Mouse (Mus musculus) hindbrain, embryonic 14.5 days (tissue): Measurements from ENCODE around the gene Elf5. TPM values are rescaled to one million over a fixed set of nuclear protein-coding genes. Genes with fewer than 3 reads are reported as not detected.

Experiments
- ATAC-seq: fragments of 200-750 bp; cut with Nextera tagmentation; 2 replicates; pipeline ENCODE4 v1.8.0; 2017; ENCODE audit warnings: moderate number of reproducible peaks, mild to moderate bottlenecking, moderate TSS enrichment, moderate library complexity; ENCODE audit not compliant: low FRiP score
- DNase-seq: peaks from one replicate; pipeline ENCODE4 v3.0.0-alpha.2; 2015; ENCODE audit warnings: low spot score
- H3K27ac ChIP-seq: fragments of 300-500 bp; sonication (generic); 2 replicates; pipeline ENCODE4 v1.5.1; 2014; ENCODE audit warnings: mild to moderate bottlenecking, moderate library complexity
- H3K27me3 ChIP-seq: fragments of 300-500 bp; sonication (generic); 2 replicates; pipeline ENCODE4 v1.6.1; 2014; ENCODE audit warnings: mild to moderate bottlenecking, low read length, mixed read lengths; ENCODE audit not compliant: control insufficient read depth, insufficient read depth
- H3K36me3 ChIP-seq: fragments of 300-500 bp; sonication (generic); replicated peaks from 2 replicates; pipeline ENCODE4 v1.6.1; 2014; ENCODE audit not compliant: control insufficient read depth, insufficient read depth
- H3K4me1 ChIP-seq: fragments of 300-500 bp; sonication (generic); replicated peaks from 2 replicates; pipeline ENCODE4 v1.6.1; 2014; ENCODE audit warnings: antibody characterized with exemption, low read length, mixed read lengths; ENCODE audit not compliant: control insufficient read depth, insufficient read depth
- H3K4me2 ChIP-seq: fragments of 300-500 bp; sonication (generic); replicated peaks from 2 replicates; pipeline ENCODE4 v1.6.1; 2014; ENCODE audit warnings: mild to moderate bottlenecking, moderate library complexity
- H3K4me3 ChIP-seq: fragments of 300-500 bp; sonication (generic); replicated peaks from 2 replicates; pipeline ENCODE4 v1.5.1; 2014; ENCODE audit warnings: mild to moderate bottlenecking, low read length
- H3K9ac ChIP-seq: fragments of 300-500 bp; sonication (generic); 2 replicates; pipeline ENCODE4 v1.6.1; 2014
- H3K9me3 ChIP-seq: fragments of 300-500 bp; sonication (generic); 2 replicates; pipeline ENCODE4 v1.6.1; 2016; ENCODE audit warnings: low read length; ENCODE audit not compliant: control insufficient read depth
- WGBS: fragments of 180-500 bp; shearing (Covaris S2); extraction: QIAGEN DNeasy Blood & Tissue Kit; methylation state at CpG from one replicate; pipeline ENCODE4 v1.1.7; 2014; 5-methylcytosine and 5-hydroxymethylcytosine counted together
- polyA plus RNA-seq: library from polyadenylated mRNA; unstranded; fragments of >200 nt; fragmentation: Nextera tagmentation; extraction: Ambion mirVana; gene quantifications from 2 replicates; pipeline ENCODE4 v1.2.1, GENCODE M21; 2014

Elf5 gene
- polyA plus RNA-seq, 1 experiment from 2014 or later = not detected

DNA sequence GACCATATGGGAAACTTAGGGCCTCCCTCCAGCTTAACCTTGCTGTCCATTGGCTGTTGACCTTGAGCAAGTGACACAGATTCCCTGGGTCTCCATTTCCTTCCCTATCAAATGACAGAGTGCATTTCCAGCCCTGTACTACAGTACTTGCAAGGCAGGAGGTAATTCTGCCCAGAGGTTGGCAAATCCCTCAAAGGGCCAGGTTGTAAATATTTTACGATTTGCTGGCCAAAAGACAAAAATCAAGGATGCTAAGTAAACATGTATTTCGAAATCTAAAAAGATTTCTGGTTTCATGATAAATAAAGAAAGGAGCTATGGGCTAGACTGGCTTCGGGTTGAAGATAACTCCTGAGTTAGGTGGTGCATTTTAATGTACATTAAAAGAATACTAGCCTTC, 16.9 kb downstream of the Elf5 start:
- Histone ChIP-seq H3K4me2 (no peak overlapping the region), H3K4me1 (no peaks in the 10 kb centered on the region), H3K4me3 (no peak overlapping the region), H3K27ac (no peak overlapping the region), H3K9ac (no peak overlapping the region), H3K9me3 (no peaks in the 10 kb centered on the region), H3K27me3 (no peaks in the 10 kb centered on the region), H3K36me3 (no peaks in the 10 kb centered on the region)
- DNase-seq = no peak
- ATAC-seq = no peak
- 90% methylated on average over 3 of the region's 3 CpGs for WGBS

- Histone ChIP-seq H3K4me2 (no peak overlapping the region), H3K9me3 (no peaks in the 10 kb centered on the region), H3K9ac (no peak overlapping the region), H3K4me3 (no peak overlapping the region), H3K27ac (no peak overlapping the region), H3K36me3 (no peaks in the 10 kb centered on the region), H3K4me1 (no peaks in the 10 kb centered on the region), H3K27me3 (no peaks in the 10 kb centered on the region)
- ATAC-seq = no peak
- no peak for DNase-seq
- WGBS = 57% methylated on average over 1 of the region's 1 CpGs
These were observed 19.2 kb downstream of the Elf5 start for GRCm38 (mm10) chr2:103430712-103431111.

GRCm38 (mm10) chr2:103432695-103433275, 21.3 kb downstream of the Elf5 start:
- H3K9me3 ChIP-seq = no peaks in the 10 kb centered on the region
- no peaks in the 10 kb centered on the region for H3K27me3 ChIP-seq
- DNase-seq (no peak), ATAC-seq (no peak)
- no peak overlapping the region for H3K4me3 ChIP-seq
- H3K9ac ChIP-seq = no peak overlapping the region
- H3K36me3 ChIP-seq = no peaks in the 10 kb centered on the region
- no peaks in the 10 kb centered on the region for H3K4me1 ChIP-seq
- WGBS = 85% methylated on average over 8 of the region's 8 CpGs
- no peak overlapping the region for H3K27ac ChIP-seq
- H3K4me2 ChIP-seq = no peak overlapping the region

DNA sequence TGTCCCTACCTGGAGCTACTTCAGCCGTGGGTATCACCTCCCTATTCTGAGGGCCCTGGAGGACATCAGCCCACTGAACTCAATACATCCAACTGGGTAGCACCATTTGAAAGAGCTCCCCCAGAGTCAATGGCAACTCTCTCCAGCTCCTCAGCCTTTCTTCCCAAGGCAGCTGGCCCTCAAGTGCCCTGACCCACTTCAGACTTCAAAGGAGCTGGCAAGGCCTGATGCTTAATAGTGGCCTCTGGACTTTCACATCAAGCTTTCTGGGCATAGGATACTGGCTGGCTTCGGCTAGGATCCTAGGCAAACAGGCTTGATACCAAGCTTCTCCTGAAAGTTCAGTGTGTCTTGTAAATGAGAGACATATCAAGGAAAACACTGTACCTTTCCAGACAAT, 23.6 kb downstream of the Elf5 start:
- Histone ChIP-seq H3K4me2 (no peak overlapping the region), H3K36me3 (no peaks in the 10 kb centered on the region), H3K9me3 (no peaks in the 10 kb centered on the region), H3K9ac (no peak overlapping the region), H3K27ac (no peak overlapping the region), H3K4me1 (no peaks in the 10 kb centered on the region), H3K27me3 (no peaks in the 10 kb centered on the region), H3K4me3 (no peak overlapping the region)
- WGBS = 88% methylated on average over 2 of the region's 2 CpGs
- no peak for DNase-seq
- ATAC-seq = no peak

DNA sequence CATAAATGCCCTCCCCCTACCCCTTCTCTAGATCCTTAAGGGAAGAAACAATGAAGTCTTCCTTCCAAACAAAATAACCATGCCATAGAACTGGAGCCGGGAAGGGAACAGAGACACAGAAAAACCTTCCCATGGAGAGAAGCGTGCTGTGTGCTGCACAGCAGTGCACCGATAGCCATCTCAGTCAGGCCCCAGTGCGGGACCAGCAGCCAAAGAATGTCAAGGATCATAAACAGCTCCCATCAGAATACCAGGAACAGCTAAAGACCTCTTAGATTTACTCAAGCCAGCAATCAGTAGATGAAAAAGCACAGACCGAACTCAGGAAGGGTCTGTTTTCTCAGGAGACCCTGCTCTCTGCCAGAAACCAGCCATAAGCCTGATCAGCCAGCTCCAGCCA, 25.0 kb downstream of the Elf5 start:
- H3K27me3 ChIP-seq = no peaks in the 10 kb centered on the region
- no peak overlapping the region for H3K27ac ChIP-seq
- H3K36me3 ChIP-seq = no peaks in the 10 kb centered on the region
- no peak overlapping the region for H3K9ac ChIP-seq
- H3K4me2 ChIP-seq = no peak overlapping the region
- H3K4me3 ChIP-seq = no peak overlapping the region
- WGBS = 66% methylated on average over 5 of the region's 5 CpGs
- H3K9me3 ChIP-seq = no peaks in the 10 kb centered on the region
- ATAC-seq (no peak), DNase-seq (no peak)
- H3K4me1 ChIP-seq = no peaks in the 10 kb centered on the region

GRCm38 (mm10) chr2:103439071-103439622, 27.7 kb downstream of the Elf5 start:
- H3K9ac ChIP-seq = no peak overlapping the region
- no peaks in the 10 kb centered on the region for H3K4me1 ChIP-seq
- WGBS = 94% methylated on average over 11 of the region's 11 CpGs
- no peak for ATAC-seq
- H3K27ac ChIP-seq = no peak overlapping the region
- no peaks in the 10 kb centered on the region for H3K36me3 ChIP-seq
- no peaks in the 10 kb centered on the region for H3K27me3 ChIP-seq
- H3K4me3 ChIP-seq = no peak overlapping the region
- no peak for DNase-seq
- no peak overlapping the region for H3K4me2 ChIP-seq
- H3K9me3 ChIP-seq = no peaks in the 10 kb centered on the region

DNA sequence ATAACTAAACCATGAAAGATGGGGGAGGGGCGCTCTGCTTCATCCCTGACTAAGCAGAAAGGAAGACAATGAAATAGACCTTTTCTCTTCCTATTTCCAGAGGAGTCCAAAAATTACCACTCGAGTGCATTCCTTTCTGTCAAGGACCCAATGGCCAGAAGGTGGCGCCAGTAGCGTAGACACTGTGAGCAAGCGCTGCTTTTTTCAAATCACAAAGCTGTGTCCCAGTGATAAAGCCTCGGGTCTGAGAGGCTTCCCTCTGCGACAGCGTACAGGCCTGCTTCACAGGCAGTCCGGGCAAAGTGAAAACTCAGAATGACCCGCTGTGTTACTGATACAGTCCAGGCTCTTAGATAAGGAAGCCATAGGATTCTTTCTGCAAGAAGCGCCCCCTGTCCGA, 28.2 kb downstream of the Elf5 start:
- Histone ChIP-seq H3K27ac (no peak overlapping the region), H3K36me3 (no peaks in the 10 kb centered on the region), H3K4me1 (no peaks in the 10 kb centered on the region), H3K9ac (peak overlapping the region; percentile 39; the same call in 1 of the 2 replicates), H3K27me3 (no peaks in the 10 kb centered on the region), H3K4me3 (peak overlapping the region; percentile 16; the same call in 1 of the 2 replicates), H3K4me2 (peak overlapping the region; percentile 46), H3K9me3 (no peaks in the 10 kb centered on the region)
- DNase-seq (peak; percentile 85), ATAC-seq (peak; percentile 69; the same call in 1 of the 2 replicates)
- 4% methylated on average over 12 of the region's 12 CpGs for WGBS

- no peak for ATAC-seq
- no peak overlapping the region for H3K4me3 ChIP-seq
- WGBS = 63% methylated on average over 6 of the region's 6 CpGs
These were observed 34.3 kb downstream of the Elf5 start for GRCm38 (mm10) chr2:103445776-103446175.

GRCm38 (mm10) chr2:103446326-103446725, 34.8 kb downstream of the Elf5 start:
- Histone ChIP-seq H3K27ac (no peak overlapping the region), H3K27me3 (no peaks in the 10 kb centered on the region), H3K4me1 (no peaks in the 10 kb centered on the region), H3K4me3 (no peak overlapping the region), H3K4me2 (no peak overlapping the region), H3K9ac (no peak overlapping the region), H3K36me3 (no peaks in the 10 kb centered on the region), H3K9me3 (no peaks in the 10 kb centered on the region)
- no peak for DNase-seq
- ATAC-seq = no peak
- 81% methylated on average over 6 of the region's 6 CpGs for WGBS

More at GRCm38 (mm10) chr2:103445776-103446175, 34.3 kb downstream of the Elf5 start:
- H3K27ac ChIP-seq = no peak overlapping the region
- no peaks in the 10 kb centered on the region for H3K27me3 ChIP-seq
- peak; percentile 48 for DNase-seq
- H3K4me2 ChIP-seq = no peak overlapping the region
- no peaks in the 10 kb centered on the region for H3K9me3 ChIP-seq
- no peaks in the 10 kb centered on the region for H3K4me1 ChIP-seq
- no peaks in the 10 kb centered on the region for H3K36me3 ChIP-seq
- no peak overlapping the region for H3K9ac ChIP-seq
